Mouse (Mus musculus) stomach, postnatal 0 days (tissue): Measurements from ENCODE around the gene Abhd15. TPM values are rescaled to one million over a fixed set of nuclear protein-coding genes. Genes with fewer than 3 reads are reported as not detected.

Experiments
- ATAC-seq: fragments of 200-750 bp; cut with Nextera tagmentation; 2 replicates; pipeline ENCODE4 v1.8.0; 2017; ENCODE audit not compliant: low FRiP score, low TSS enrichment
- DNase-seq: peaks from one replicate; pipeline ENCODE4 v3.0.0-alpha.2; 2016; ENCODE audit warnings: low spot score
- H3K27ac ChIP-seq: fragments of 300-500 bp; sonication (generic); replicated peaks from 2 replicates; pipeline ENCODE4 v1.5.1; 2014; ENCODE audit warnings: mild to moderate bottlenecking, control low read depth
- H3K27me3 ChIP-seq: fragments of 300-500 bp; sonication (generic); 2 replicates; pipeline ENCODE4 v1.6.1; 2014; ENCODE audit warnings: low read length; ENCODE audit not compliant: control insufficient read depth, insufficient read depth
- H3K36me3 ChIP-seq: fragments of 300-500 bp; sonication (generic); 2 replicates; pipeline ENCODE4 v1.6.1; 2014; ENCODE audit warnings: low read length, mixed read lengths; ENCODE audit not compliant: control insufficient read depth, insufficient read depth
- H3K4me1 ChIP-seq: fragments of 300-500 bp; sonication (generic); replicated peaks from 2 replicates; pipeline ENCODE4 v1.6.1; 2014; ENCODE audit warnings: antibody characterized with exemption; ENCODE audit not compliant: control insufficient read depth, insufficient read depth
- H3K4me2 ChIP-seq: fragments of 300-500 bp; sonication (generic); replicated peaks from 2 replicates; pipeline ENCODE4 v1.6.1; 2014; ENCODE audit warnings: low read depth, mild to moderate bottlenecking, control low read depth, moderate library complexity
- H3K4me3 ChIP-seq: fragments of 300-500 bp; sonication (generic); 2 replicates; pipeline ENCODE4 v1.5.1; 2014; ENCODE audit warnings: low read depth, low read length, control low read depth
- H3K9ac ChIP-seq: fragments of 300-500 bp; sonication (generic); 2 replicates; pipeline ENCODE4 v1.6.1; 2014; ENCODE audit warnings: mild to moderate bottlenecking, low read length, control low read depth, mixed read lengths
- H3K9me3 ChIP-seq: fragments of 300-500 bp; sonication (generic); 2 replicates; pipeline ENCODE4 v1.6.1; 2016; ENCODE audit warnings: low read length; ENCODE audit not compliant: control insufficient read depth
- CTCF ChIP-seq: IDR thresholded peaks from 2 replicates; pipeline ENCODE4 v1.5.1; 2016; ENCODE audit warnings: antibody characterized with exemption, low read depth, mild to moderate bottlenecking, moderate library complexity
- EP300 ChIP-seq: optimal IDR thresholded peaks from 2 replicates; pipeline ENCODE3; 2016; ENCODE audit warnings: antibody characterized with exemption
- WGBS: fragments of 180-500 bp; shearing (Covaris S2); extraction: QIAGEN DNeasy Blood & Tissue Kit; methylation state at CpG from one replicate; pipeline ENCODE4 v1.1.7; 2014; 5-methylcytosine and 5-hydroxymethylcytosine counted together
- polyA plus RNA-seq: library from polyadenylated mRNA; unstranded; fragments of >200 nt; fragmentation: Nextera tagmentation; extraction: Ambion mirVana; gene quantifications from 2 replicates; pipeline ENCODE4 v1.2.1, GENCODE M21; 2015

Abhd15 gene
- polyA plus RNA-seq, 1 experiment from 2014 or later = 1.9 TPM

- peak overlapping the region; percentile 91 for H3K4me2 ChIP-seq
- peak; percentile 66 for ATAC-seq
- no peaks in the 10 kb centered on the region for H3K27me3 ChIP-seq
- H3K9ac ChIP-seq = peak overlapping the region; percentile 45
- DNase-seq = peak; percentile 78
- H3K4me3 ChIP-seq = peak overlapping the region; percentile 53
- H3K4me1 ChIP-seq = peaks cover 18% of the 10 kb centered on the region
- H3K9me3 ChIP-seq = no peaks in the 10 kb centered on the region
- no peaks in the 10 kb centered on the region for H3K36me3 ChIP-seq
- peak overlapping the region; percentile 95 for H3K27ac ChIP-seq
- WGBS = 1% methylated on average over 22 of the region's 23 CpGs
- TF ChIP-seq EP300 = peak; percentile 41
- TF ChIP-seq CTCF = no peak
Measured at GRCm38 (mm10) chr11:77491502-77492291, 23.2 kb upstream of the Abhd15 start.

DNA sequence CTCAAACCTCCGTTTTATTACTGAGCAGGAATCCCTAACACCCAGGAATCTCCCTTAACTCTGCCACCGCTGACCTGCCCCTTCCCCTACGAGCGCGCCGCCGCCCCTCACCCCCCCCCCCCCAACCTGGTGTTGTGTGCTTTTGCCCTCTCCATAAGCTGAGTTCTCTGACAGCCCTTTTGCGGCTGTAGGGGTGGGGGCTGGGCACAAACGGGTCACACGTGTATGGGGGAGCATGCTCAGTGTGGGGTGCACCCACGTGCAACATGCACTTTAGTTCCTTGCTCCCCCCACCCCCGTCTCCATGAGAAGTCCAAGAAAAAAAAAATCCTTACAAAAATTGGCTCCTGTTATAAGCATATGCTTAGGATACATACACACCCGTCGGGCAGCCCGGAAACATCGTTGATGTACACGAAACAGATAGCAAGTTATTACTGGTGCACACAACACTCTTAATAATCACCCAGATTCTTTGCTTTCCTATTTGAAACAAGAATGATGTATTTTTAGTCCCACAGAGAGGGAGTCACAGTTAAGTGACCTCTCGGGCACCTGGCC is 22.5 kb upstream of the Abhd15 start:
- H3K9me3 ChIP-seq = no peaks in the 10 kb centered on the region
- TF ChIP-seq EP300 (no peak), CTCF (no peak)
- H3K27me3 ChIP-seq = no peaks in the 10 kb centered on the region
- H3K4me3 ChIP-seq = peak overlapping the region; percentile 53
- H3K9ac ChIP-seq = peak overlapping the region; percentile 91
- H3K36me3 ChIP-seq = no peaks in the 10 kb centered on the region
- ATAC-seq (no peak), DNase-seq (no peak)
- WGBS = 0% methylated on average over 13 of the region's 18 CpGs
- H3K4me1 ChIP-seq = peaks cover 16% of the 10 kb centered on the region
- peak overlapping the region; percentile 95 for H3K27ac ChIP-seq
- peak overlapping the region; percentile 91 for H3K4me2 ChIP-seq

- DNase-seq (peak; percentile 96), ATAC-seq (peak; percentile 78)
- H3K9ac ChIP-seq = peak overlapping the region; percentile 91
- peak overlapping the region; percentile 95 for H3K27ac ChIP-seq
- H3K36me3 ChIP-seq = no peaks in the 10 kb centered on the region
- TF ChIP-seq EP300 (no peak), CTCF (peak; percentile 40; the same call in 1 of the 2 replicates)
- H3K9me3 ChIP-seq = no peaks in the 10 kb centered on the region
- peak overlapping the region; percentile 53 for H3K4me3 ChIP-seq
- WGBS = under 1% methylated on average over 29 of the region's 32 CpGs
- H3K4me1 ChIP-seq = peaks cover 19% of the 10 kb centered on the region
- H3K27me3 ChIP-seq = no peaks in the 10 kb centered on the region
- peak overlapping the region; percentile 91 for H3K4me2 ChIP-seq
Measured at GRCm38 (mm10) chr11:77492911-77493332, 22.0 kb upstream of the Abhd15 start.

GRCm38 (mm10) chr11:77493512-77494343 is 21.2 kb upstream of the Abhd15 start, which contains the start of gene Git1:
Gene Git1, plus strand, starts transcription at chr11:77493562.
- Histone ChIP-seq H3K4me1 (peaks cover 18% of the 10 kb centered on the region), H3K4me3 (peak within 1 kb of the TSS; percentile 82), H3K27ac (peak within 1 kb of the TSS; percentile 95), H3K4me2 (peak within 1 kb of the TSS; percentile 91), H3K9me3 (no peaks in the 10 kb centered on the region), H3K36me3 (no peaks in the 10 kb centered on the region), H3K9ac (peak within 1 kb of the TSS; percentile 91), H3K27me3 (no peaks in the 10 kb centered on the region)
- ATAC-seq (peak; percentile 40), DNase-seq (peak; percentile 59)
- TF ChIP-seq EP300 (no peak), CTCF (peak; percentile 33; the same call in 1 of the 2 replicates)
- WGBS = under 1% methylated on average over 48 of the region's 74 CpGs

- Histone ChIP-seq H3K27ac (peak overlapping the region; percentile 95), H3K36me3 (no peaks in the 10 kb centered on the region; the same call in 1 of the 2 replicates), H3K27me3 (no peaks in the 10 kb centered on the region), H3K9me3 (no peaks in the 10 kb centered on the region), H3K4me2 (peak overlapping the region; percentile 91), H3K4me1 (peaks cover 16% of the 10 kb centered on the region), H3K9ac (peak overlapping the region; percentile 91), H3K4me3 (peak overlapping the region; percentile 82)
- ATAC-seq (no peak), DNase-seq (no peak)
- TF ChIP-seq EP300 = no peak
- TF ChIP-seq CTCF = no peak
- 26% methylated on average over 4 of the region's 4 CpGs for WGBS
Measured at GRCm38 (mm10) chr11:77494344-77494676, 20.6 kb upstream of the Abhd15 start.
